Mouse (Mus musculus): ENCODE data around the gene Mgme1. TPM values are rescaled to one million over a fixed set of nuclear protein-coding genes. Genes with fewer than 3 reads are reported as not detected.

Mgme1 gene
- total and polyA plus RNA-seq, 2 experiments from 2014 or later, result 11.1 to 12.6 TPM

DNA sequence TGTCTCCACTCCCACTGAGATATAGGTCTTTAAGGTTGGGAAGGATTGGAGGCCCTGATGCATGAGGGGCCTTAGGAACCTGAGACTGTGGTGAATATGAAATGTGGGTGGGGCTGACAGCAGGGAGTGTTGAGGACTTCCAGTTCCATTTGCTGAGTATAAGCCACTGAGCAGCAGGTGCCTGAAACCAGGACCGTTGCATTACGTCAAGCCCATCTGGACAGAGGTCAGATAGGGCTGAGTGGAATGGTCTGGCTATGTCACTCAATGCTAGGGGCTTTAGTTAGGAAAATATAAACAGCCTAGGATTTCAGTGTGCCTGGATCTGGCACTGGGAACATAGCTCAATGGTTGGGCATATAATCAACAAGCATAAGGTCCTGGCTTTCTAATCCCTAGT lies 24.2 kb upstream of the Mgme1 start:
- Histone ChIP-seq H3K9me3 (replicated peaks; ENCODE audit: control insufficient read depth, low read length) (no peaks in the 10 kb centered on the region), H3K9ac (replicated peaks; ENCODE audit: low read depth, low read length) (no peak overlapping the region), H3K4me3 (ENCODE audit: low read depth, low read length) (no peak overlapping the region), H3K36me3 (replicated peaks; ENCODE audit: control insufficient read depth, insufficient read depth, low read length) (peaks cover 27% of the 10 kb centered on the region), H3K4me2 (ENCODE audit: low read depth, low read length) (no peak overlapping the region), H3K4me1 (ENCODE audit: control insufficient read depth, insufficient read depth) (0 out of 2 replicates have a peak, but pooled peaks cover 4% of the 10 kb centered on the region), H3K27me3 (ENCODE audit: control insufficient read depth, insufficient read depth, low read length) (no peaks in the 10 kb centered on the region), H3K27ac (ENCODE audit: low read depth) (no peak overlapping the region)
- WGBS, result 57% methylated on average over 2 of the region's 2 CpGs
- ATAC-seq (ENCODE audit: insufficient read depth, low read depth) (no peak), DNase-seq (ENCODE audit: low spot score) (no peak)
- no peak for TF ChIP-seq EP300 (IDR thresholded peaks at IDR 0.05; ENCODE audit: low read depth)
- no peak for TF ChIP-seq CTCF (IDR thresholded peaks at IDR 0.05; ENCODE audit: low read depth)

DNA sequence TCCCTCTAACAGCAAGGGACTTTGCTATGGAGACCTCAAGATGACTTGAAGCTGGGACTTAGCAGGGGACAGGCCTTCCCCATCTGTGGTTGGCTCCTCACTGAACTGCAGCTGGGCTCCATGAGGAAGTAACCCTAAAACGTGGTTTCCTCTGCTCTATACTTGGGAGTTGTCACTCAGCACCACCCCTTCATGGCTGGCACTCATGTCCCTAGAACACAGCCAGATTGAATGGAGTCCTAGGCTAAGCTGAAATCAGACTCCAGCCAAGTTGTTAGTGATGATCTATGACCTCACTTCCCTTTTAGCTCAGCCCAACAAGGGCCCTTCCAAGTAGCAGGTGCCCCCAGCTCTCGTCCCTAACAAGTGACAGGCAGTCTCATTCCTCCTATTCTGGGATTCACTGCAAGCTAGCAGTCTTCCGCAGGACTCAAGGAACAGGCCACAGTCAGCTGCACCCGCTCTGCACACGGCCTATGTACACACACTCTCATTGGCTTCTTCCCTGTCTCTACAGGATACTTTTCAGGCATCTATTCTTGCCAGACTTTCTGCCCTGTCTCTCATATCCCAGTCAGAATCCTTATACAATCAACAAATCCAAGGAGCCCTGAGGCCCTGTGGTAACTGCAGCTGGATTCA lies 23.0 kb upstream of the Mgme1 start:
- peak; percentile 54 for ATAC-seq (ENCODE audit: insufficient read depth, low read depth)
- Histone ChIP-seq H3K27ac (ENCODE audit: low read depth) (peak overlapping the region; percentile 17; the same call in 1 of the 2 replicates), H3K36me3 (replicated peaks; ENCODE audit: control insufficient read depth, insufficient read depth, low read length) (peaks cover 38% of the 10 kb centered on the region), H3K9ac (replicated peaks; ENCODE audit: low read depth, low read length) (no peak overlapping the region), H3K4me3 (ENCODE audit: low read depth, low read length) (no peak overlapping the region), H3K9me3 (replicated peaks; ENCODE audit: control insufficient read depth, low read length) (no peaks in the 10 kb centered on the region), H3K27me3 (ENCODE audit: control insufficient read depth, insufficient read depth, low read length) (no peaks in the 10 kb centered on the region), H3K4me2 (ENCODE audit: low read depth, low read length) (no peak overlapping the region), H3K4me1 (ENCODE audit: control insufficient read depth, insufficient read depth) (0 out of 2 replicates have a peak, but pooled peaks cover 4% of the 10 kb centered on the region)
- no peak for DNase-seq (ENCODE audit: low spot score)
- TF ChIP-seq EP300 (IDR thresholded peaks at IDR 0.05; ENCODE audit: low read depth) (no peak), CTCF (IDR thresholded peaks at IDR 0.05; ENCODE audit: low read depth) (no peak)
- 45% methylated on average over 5 of the region's 5 CpGs for WGBS

DNA sequence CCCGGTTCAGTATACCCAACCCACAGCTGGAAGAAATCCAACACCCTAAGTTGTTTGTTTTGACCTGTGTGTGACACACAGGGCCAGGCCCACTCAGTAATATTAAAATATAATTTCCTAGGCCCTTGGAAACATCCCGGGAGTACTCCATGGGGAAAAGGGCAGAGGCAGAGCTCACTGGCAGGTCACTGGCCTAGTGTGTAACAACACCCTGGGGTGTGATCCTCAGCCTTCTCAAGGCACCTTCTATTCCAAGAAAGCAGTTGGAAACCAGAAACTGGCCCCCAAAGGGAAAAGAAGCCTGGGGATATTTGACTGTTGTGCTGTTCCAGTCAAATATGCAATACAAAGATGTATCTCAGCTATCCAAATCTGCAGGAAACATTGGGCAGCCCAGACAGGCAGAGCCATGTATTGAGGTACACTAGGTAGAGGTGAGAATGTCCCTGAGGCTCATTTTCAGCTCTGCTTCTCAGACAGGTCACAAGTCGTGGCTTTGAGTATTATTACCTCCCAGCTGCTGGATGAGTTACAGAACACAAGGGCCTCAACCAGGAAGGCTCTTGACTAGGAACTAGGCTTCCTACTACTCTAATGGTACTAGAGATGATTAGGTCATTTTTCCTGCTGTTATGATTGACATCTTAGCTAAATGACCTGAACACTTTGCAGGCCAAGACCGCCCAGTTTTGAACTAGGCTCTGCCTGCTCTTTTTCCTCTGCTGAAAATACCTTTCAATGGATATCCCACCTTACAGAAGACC lies 21.7 kb upstream of the Mgme1 start:
- H3K4me2 ChIP-seq (ENCODE audit: low read depth, low read length), result no peak overlapping the region
- no peaks in the 10 kb centered on the region for H3K27me3 ChIP-seq (ENCODE audit: control insufficient read depth, insufficient read depth, low read length)
- H3K9me3 ChIP-seq (replicated peaks; ENCODE audit: control insufficient read depth, low read length), result no peaks in the 10 kb centered on the region
- peaks cover 51% of the 10 kb centered on the region for H3K36me3 ChIP-seq (replicated peaks; ENCODE audit: control insufficient read depth, insufficient read depth, low read length)
- 43% methylated on average over 4 of the region's 4 CpGs for WGBS
- ATAC-seq (ENCODE audit: insufficient read depth, low read depth) (no peak), DNase-seq (ENCODE audit: low spot score) (no peak)
- no peak overlapping the region for H3K4me3 ChIP-seq (ENCODE audit: low read depth, low read length)
- no peak overlapping the region for H3K27ac ChIP-seq (ENCODE audit: low read depth)
- H3K4me1 ChIP-seq (ENCODE audit: control insufficient read depth, insufficient read depth), result 0 out of 2 replicates have a peak, but pooled peaks cover 4% of the 10 kb centered on the region
- no peak overlapping the region for H3K9ac ChIP-seq (replicated peaks; ENCODE audit: low read depth, low read length)
- TF ChIP-seq CTCF (IDR thresholded peaks at IDR 0.05; ENCODE audit: low read depth) (no peak), EP300 (IDR thresholded peaks at IDR 0.05; ENCODE audit: low read depth) (no peak)

DNA sequence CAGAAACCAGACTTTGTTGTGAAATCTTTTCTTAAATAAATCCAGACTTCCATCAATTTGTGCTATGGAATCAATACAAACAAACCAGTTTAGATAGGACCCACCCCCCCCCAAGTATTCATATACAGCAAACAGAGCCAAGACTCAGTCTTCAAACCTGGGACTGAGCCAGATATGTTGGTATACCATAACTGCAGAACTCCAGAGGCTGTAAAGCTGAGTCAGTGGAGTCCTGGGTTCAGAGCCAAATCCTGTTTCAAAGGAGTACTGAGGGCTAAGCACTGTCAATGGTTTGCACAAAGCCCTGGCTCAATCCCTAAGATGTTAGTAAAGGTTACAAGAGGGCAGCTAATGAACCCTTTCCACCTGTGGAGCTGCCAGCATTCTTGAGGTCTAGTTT lies 20.4 kb upstream of the Mgme1 start:
- Histone ChIP-seq H3K27ac (ENCODE audit: low read depth) (no peak overlapping the region), H3K9ac (replicated peaks; ENCODE audit: low read depth, low read length) (no peak overlapping the region), H3K36me3 (replicated peaks; ENCODE audit: control insufficient read depth, insufficient read depth, low read length) (peaks cover 65% of the 10 kb centered on the region), H3K4me2 (ENCODE audit: low read depth, low read length) (no peak overlapping the region), H3K27me3 (ENCODE audit: control insufficient read depth, insufficient read depth, low read length) (no peaks in the 10 kb centered on the region), H3K4me1 (ENCODE audit: control insufficient read depth, insufficient read depth) (0 out of 2 replicates have a peak, but pooled peaks cover 4% of the 10 kb centered on the region), H3K4me3 (ENCODE audit: low read depth, low read length) (no peak overlapping the region), H3K9me3 (replicated peaks; ENCODE audit: control insufficient read depth, low read length) (no peaks in the 10 kb centered on the region)
- TF ChIP-seq CTCF (IDR thresholded peaks at IDR 0.05; ENCODE audit: low read depth) (no peak), EP300 (IDR thresholded peaks at IDR 0.05; ENCODE audit: low read depth) (no peak)
- no peak for DNase-seq (ENCODE audit: low spot score)
- ATAC-seq (ENCODE audit: insufficient read depth, low read depth), result no peak

DNA sequence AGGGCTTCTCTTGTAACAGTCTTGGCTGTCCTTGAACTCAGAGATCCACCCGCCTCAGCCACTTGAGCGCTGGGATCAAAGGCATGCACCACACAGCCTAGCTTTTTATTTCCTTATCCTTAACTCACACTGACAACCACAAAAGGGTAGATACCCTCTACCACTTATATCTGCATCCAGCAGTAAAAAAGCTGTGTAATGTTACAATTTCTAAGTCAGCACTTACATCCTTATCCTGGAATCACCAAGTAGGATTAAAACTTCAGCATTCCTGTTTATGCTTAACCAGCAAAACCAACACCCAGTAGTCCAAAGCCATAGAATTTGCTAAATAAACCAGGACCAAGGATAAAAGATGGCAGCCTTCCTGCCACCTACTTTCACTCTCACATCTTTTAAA lies 7.6 kb upstream of the Mgme1 start:
- no peak for DNase-seq (ENCODE audit: low spot score)
- no peak for TF ChIP-seq EP300 (IDR thresholded peaks at IDR 0.05; ENCODE audit: low read depth)
- no peak for TF ChIP-seq CTCF (IDR thresholded peaks at IDR 0.05; ENCODE audit: low read depth)
- no peak overlapping the region for H3K4me3 ChIP-seq (ENCODE audit: low read depth, low read length)
- H3K4me1 ChIP-seq (ENCODE audit: control insufficient read depth, insufficient read depth), result peaks cover 11% of the 10 kb centered on the region
- no peak overlapping the region for H3K9ac ChIP-seq (replicated peaks; ENCODE audit: low read depth, low read length)
- no peaks in the 10 kb centered on the region for H3K27me3 ChIP-seq (ENCODE audit: control insufficient read depth, insufficient read depth, low read length)
- WGBS, result 94% methylated on average over 2 of the region's 2 CpGs
- H3K9me3 ChIP-seq (replicated peaks; ENCODE audit: control insufficient read depth, low read length), result no peaks in the 10 kb centered on the region
- no peak for ATAC-seq (ENCODE audit: insufficient read depth, low read depth)
- H3K36me3 ChIP-seq (replicated peaks; ENCODE audit: control insufficient read depth, insufficient read depth, low read length), result peaks cover 35% of the 10 kb centered on the region
- H3K27ac ChIP-seq (ENCODE audit: low read depth), result no peak overlapping the region
- H3K4me2 ChIP-seq (ENCODE audit: low read depth, low read length), result no peak overlapping the region

Measured in heart, postnatal 0 days (tissue).